Mouse (Mus musculus): ENCODE measurements around the gene Zfp808.
"Not testable (repeated sequence)": the region's sequence is repeated elsewhere in the genome, so short reads cannot be mapped to it uniquely, and the experiment has no call there.

DNA sequence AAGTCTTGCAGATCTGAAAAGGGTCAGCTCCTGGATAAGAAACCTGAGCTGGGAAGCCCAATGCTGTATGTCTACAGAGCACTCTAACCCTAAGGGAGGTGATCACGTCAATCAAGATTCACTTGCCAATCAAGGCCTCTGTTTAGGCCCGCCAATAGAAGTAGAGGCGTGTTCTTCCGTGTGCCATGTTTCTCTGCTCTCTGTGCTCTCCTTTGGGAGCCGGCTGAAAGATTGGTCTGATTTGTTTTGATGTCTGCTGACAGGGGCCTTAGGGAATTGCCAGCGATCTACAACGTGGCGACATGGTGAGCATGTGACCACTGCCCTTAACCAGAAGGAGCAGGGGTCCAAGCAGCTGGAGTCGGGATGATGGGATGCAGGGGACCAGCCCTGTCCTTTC lies 125.5 kb downstream of the Zfp808 start:
- TF ChIP-seq CTCF, EP300 (IDR thresholded peaks at IDR 0.05): not testable (repeated sequence)
